Comparison of ENCODE assay signal across 23 mouse cellular contexts in the genomic region with DNA sequence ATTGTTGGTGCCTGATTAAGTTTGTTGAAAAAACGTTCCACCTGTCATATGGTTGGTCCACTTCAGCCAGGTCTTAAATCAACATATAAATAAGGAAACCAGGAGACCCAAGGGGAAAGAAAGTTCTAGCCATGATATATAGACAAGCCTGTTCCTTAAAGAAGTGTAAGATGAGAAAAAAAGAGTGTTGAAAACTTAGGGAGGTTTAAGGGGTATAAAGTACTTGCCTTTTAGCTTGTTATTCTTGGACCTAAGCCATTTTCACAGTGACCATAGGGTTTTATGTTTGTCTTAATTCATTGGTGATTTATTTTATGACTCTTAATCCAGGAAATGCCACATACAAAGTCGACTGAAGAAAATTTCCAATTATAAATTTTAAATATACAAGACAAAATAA.
DNase-seq lines count a peak whose midpoint lies in the region; ATAC-seq and TF ChIP-seq lines count a peak whose summit lies in the region.
"Had no signal": no experiment of that assay in that cellular context is flagged by ENCODE, and none has a peak within 500 bp of the region (broad histone marks: within the 10 kb centered on the region; RNA-seq: fewer than 3 reads in every experiment).

No protein-coding gene starts in this region.

- no peaks in the 10 kb centered on the region for H3K4me1 ChIP-seq in kidney, embryonic 14.5 days (ENCODE audit: control insufficient read depth, insufficient read depth, low read length)
- no peaks in the 10 kb centered on the region for H3K4me1 ChIP-seq in kidney, adult 2 months (ENCODE audit: control insufficient read depth, insufficient read depth, low read length)
- H3K4me1 ChIP-seq in limb, embryonic 11.5 days (ENCODE audit: control insufficient read depth, insufficient read depth, low read length): no peaks in the 10 kb centered on the region
- no peaks in the 10 kb centered on the region for H3K4me1 ChIP-seq in limb, embryonic 10.5 days
- H3K4me1 ChIP-seq: embryonic facial prominence, embryonic 13.5 days; forebrain, embryonic 10.5 days; heart, embryonic 15.5 days; hindbrain, embryonic 13.5 days had no signal

- DNase-seq in kidney, adult 2 months: no peak
- DNase-seq in limb, embryonic 11.5 days (ENCODE audit: low spot score): no peak
- DNase-seq in limb, embryonic 10.5 days (ENCODE audit: low spot score): no peak
- peak; percentile 26 for DNase-seq in hindlimb bud, embryonic 11.5 days (ENCODE audit: extremely low spot score, low read depth, low spot score)
- DNase-seq in cerebellum, postnatal 10 days: no peak
- no peak for DNase-seq in ovary, postnatal 10 days (ENCODE audit: low spot score)
- DNase-seq: adrenal gland, postnatal 10 days; B cell, adult 2 months; cerebellum, adult 11-12 months; cerebellum, adult 9-10 months; cerebellum, postnatal 36 days; gastrocnemius, postnatal 10 days; heart, adult 18-20 months; heart, postnatal 14 days had no signal

- no peaks in the 10 kb centered on the region for H3K9me3 ChIP-seq in kidney, embryonic 14.5 days (ENCODE audit: control insufficient read depth, low read length)
- H3K9me3 ChIP-seq in limb, embryonic 11.5 days (ENCODE audit: control insufficient read depth, low read length): no peaks in the 10 kb centered on the region
- H3K9me3 ChIP-seq in limb, embryonic 10.5 days (replicated peaks): no peaks in the 10 kb centered on the region
- H3K9me3 ChIP-seq: embryonic facial prominence, embryonic 13.5 days; forebrain, embryonic 10.5 days; G1E; heart, embryonic 15.5 days; hindbrain, embryonic 13.5 days had no signal

- H3K27me3 ChIP-seq in kidney, embryonic 14.5 days (ENCODE audit: control insufficient read depth, insufficient read depth, low read length): no peaks in the 10 kb centered on the region
- no peaks in the 10 kb centered on the region for H3K27me3 ChIP-seq in kidney, adult 2 months (replicated peaks; ENCODE audit: control insufficient read depth, insufficient read depth, low read length)
- no peaks in the 10 kb centered on the region for H3K27me3 ChIP-seq in limb, embryonic 11.5 days (ENCODE audit: control insufficient read depth, insufficient read depth, low read length)
- no peaks in the 10 kb centered on the region for H3K27me3 ChIP-seq in limb, embryonic 10.5 days (ENCODE audit: low read depth, poor library complexity, severe bottlenecking)
- H3K27me3 ChIP-seq: embryonic facial prominence, embryonic 13.5 days; heart, embryonic 15.5 days; hindbrain, embryonic 13.5 days had no signal

- 14% methylated on average over 2 of the region's 2 CpGs for WGBS in kidney, embryonic 14.5 days
- 3% methylated on average over 2 of the region's 2 CpGs for WGBS in kidney, adult 2 months
- 23% methylated on average over 2 of the region's 2 CpGs for WGBS in limb, embryonic 11.5 days
- WGBS in limb, embryonic 10.5 days: 35% methylated on average over 2 of the region's 2 CpGs

- H3K36me3 ChIP-seq in kidney, embryonic 14.5 days (ENCODE audit: control insufficient read depth, insufficient read depth, low read length): no peaks in the 10 kb centered on the region
- H3K36me3 ChIP-seq in kidney, adult 2 months (ENCODE audit: control insufficient read depth, insufficient read depth, low read length): no peaks in the 10 kb centered on the region
- H3K36me3 ChIP-seq in limb, embryonic 11.5 days (ENCODE audit: control insufficient read depth, insufficient read depth, low read length): no peaks in the 10 kb centered on the region
- H3K36me3 ChIP-seq in limb, embryonic 10.5 days: no peaks in the 10 kb centered on the region
- H3K36me3 ChIP-seq: embryonic facial prominence, embryonic 13.5 days; forebrain, embryonic 10.5 days; G1E; heart, embryonic 15.5 days; hindbrain, embryonic 13.5 days had no signal

- no peak overlapping the region for H3K4me3 ChIP-seq in kidney, embryonic 14.5 days (ENCODE audit: low read length)
- no peak overlapping the region for H3K4me3 ChIP-seq in kidney, adult 2 months (ENCODE audit: insufficient read depth, low read depth, low read length)
- H3K4me3 ChIP-seq in limb, embryonic 11.5 days (ENCODE audit: low read depth, low read length): no peak overlapping the region
- no peak overlapping the region for H3K4me3 ChIP-seq in limb, embryonic 10.5 days
- H3K4me3 ChIP-seq: embryonic facial prominence, embryonic 13.5 days; forebrain, embryonic 10.5 days; heart, embryonic 15.5 days; hindbrain, embryonic 13.5 days had no signal

- no peak for TF ChIP-seq POLR2A in kidney, adult 2 months (IDR thresholded peaks at IDR 0.05; ENCODE audit: low read depth, low read length)

- no peak overlapping the region for H3K9ac ChIP-seq in kidney, embryonic 14.5 days (ENCODE audit: low read depth, low read length)
- H3K9ac ChIP-seq in limb, embryonic 11.5 days (ENCODE audit: low read length): no peak overlapping the region
- H3K9ac ChIP-seq: embryonic facial prominence, embryonic 13.5 days; heart, embryonic 15.5 days; hindbrain, embryonic 13.5 days had no signal

- peak; percentile 73; the same call in 1 of the 2 replicates for ATAC-seq in kidney, embryonic 14.5 days (ENCODE audit: low FRiP score, low TSS enrichment)
- peak; percentile 73; the same call in 1 of the 2 replicates for ATAC-seq in limb, embryonic 11.5 days (ENCODE audit: insufficient number of reproducible peaks, low FRiP score, low TSS enrichment, low read depth)
- ATAC-seq: CD4-positive, CD25-positive, alpha-beta regulatory T cell, adult 4 months; forebrain, embryonic 14.5 days had no signal

- H3K27ac ChIP-seq in kidney, embryonic 14.5 days (ENCODE audit: low read depth, low read length): no peak overlapping the region
- H3K27ac ChIP-seq in kidney, adult 2 months (ENCODE audit: insufficient read depth, low read depth, low read length): no peak overlapping the region
- H3K27ac ChIP-seq in limb, embryonic 11.5 days (replicated peaks; ENCODE audit: low read depth, low read length): no peak overlapping the region
- no peak overlapping the region for H3K27ac ChIP-seq in limb, embryonic 10.5 days
- H3K27ac ChIP-seq: embryonic facial prominence, embryonic 13.5 days; forebrain, embryonic 10.5 days; heart, embryonic 15.5 days; hindbrain, embryonic 13.5 days had no signal

- no peak overlapping the region for H3K4me2 ChIP-seq in kidney, embryonic 14.5 days (replicated peaks; ENCODE audit: low read depth, low read length)
- no peak overlapping the region for H3K4me2 ChIP-seq in limb, embryonic 11.5 days (ENCODE audit: low read depth, severe bottlenecking)
- H3K4me2 ChIP-seq: embryonic facial prominence, embryonic 13.5 days; heart, embryonic 11.5 days; heart, embryonic 15.5 days; hindbrain, embryonic 13.5 days had no signal

- TF ChIP-seq CTCF in kidney, adult 2 months (conservative IDR thresholded peaks at IDR 0.05; ENCODE audit: insufficient read depth, insufficient read length, low read depth, low read length): no peak
